Mouse (Mus musculus): ENCODE results near the gene Rap1b.

DNA sequence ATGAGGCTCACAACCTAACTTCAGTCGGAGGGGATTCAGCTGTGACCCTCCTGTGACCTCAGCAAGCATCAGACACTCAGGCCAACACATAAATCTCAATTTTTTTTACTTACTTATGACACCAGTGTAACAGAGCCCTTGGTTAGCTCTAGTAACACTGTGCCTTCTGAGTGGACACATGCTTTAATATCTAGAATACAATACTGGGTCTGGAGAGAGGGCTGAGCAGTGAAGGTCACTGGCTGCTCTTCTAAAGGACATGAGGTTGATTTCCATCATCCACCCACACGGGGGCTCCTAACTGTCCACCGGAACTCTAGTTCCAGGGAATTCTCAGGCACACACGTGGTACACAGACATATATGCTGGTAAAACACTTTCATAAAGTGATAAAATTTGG lies 66.9 kb downstream of the Rap1b start:
- no peak for TF ChIP-seq CTCF (IDR thresholded peaks at IDR 0.05; ENCODE audit: low read depth)
- TF ChIP-seq EP300 (optimal IDR thresholded peaks at IDR 0.05) = no peak

Data from stomach, postnatal 0 days (tissue).